Mouse (Mus musculus) ovary, postnatal 36 days (tissue): ENCODE results near the gene Ncoa3.

Experiments
- DNase-seq: peaks from one replicate; pipeline ENCODE4 v3.0.0; 2022; ENCODE audit warnings: low spot score, mixed read lengths

The Ncoa3 gene

GRCm38 (mm10) chr2:166002429-166002828 is 10.0 kb downstream of the Ncoa3 start:
- no peak for DNase-seq

- no peak for DNase-seq
Measured at GRCm38 (mm10) chr2:166003004-166003403, 10.6 kb downstream of the Ncoa3 start.

- no peak for DNase-seq
Measured at GRCm38 (mm10) chr2:166007046-166007445, 14.6 kb downstream of the Ncoa3 start.

GRCm38 (mm10) chr2:166008558-166009392 is 16.3 kb downstream of the Ncoa3 start:
- DNase-seq, result no peak

- no peak for DNase-seq
Measured at GRCm38 (mm10) chr2:166009393-166009947, 17.0 kb downstream of the Ncoa3 start.

- no peak for DNase-seq
Measured at GRCm38 (mm10) chr2:166010321-166010720, 17.9 kb downstream of the Ncoa3 start.

GRCm38 (mm10) chr2:166011422-166011821 is 19.0 kb downstream of the Ncoa3 start:
- no peak for DNase-seq

- DNase-seq, result no peak
Measured at GRCm38 (mm10) chr2:166012145-166012544, 19.7 kb downstream of the Ncoa3 start.

GRCm38 (mm10) chr2:166018769-166019168 is 26.3 kb downstream of the Ncoa3 start:
- no peak for DNase-seq

GRCm38 (mm10) chr2:166020026-166020425 is 27.6 kb downstream of the Ncoa3 start:
- DNase-seq, result no peak

GRCm38 (mm10) chr2:166021073-166021610 is 28.7 kb downstream of the Ncoa3 start:
- no peak for DNase-seq

- peak; percentile 20 for DNase-seq
Measured at GRCm38 (mm10) chr2:166021642-166022041, 29.2 kb downstream of the Ncoa3 start.

GRCm38 (mm10) chr2:166022327-166022726 is 29.9 kb downstream of the Ncoa3 start:
- DNase-seq, result no peak

GRCm38 (mm10) chr2:166024079-166024478 is 31.6 kb downstream of the Ncoa3 start:
- DNase-seq, result no peak

- DNase-seq, result no peak
Measured at GRCm38 (mm10) chr2:166024621-166025020, 32.2 kb downstream of the Ncoa3 start.

- DNase-seq, result no peak
Measured at GRCm38 (mm10) chr2:166025943-166026342, 33.5 kb downstream of the Ncoa3 start.

- no peak for DNase-seq
Measured at GRCm38 (mm10) chr2:166027834-166028233, 35.4 kb downstream of the Ncoa3 start.

- no peak for DNase-seq
Measured at GRCm38 (mm10) chr2:166029232-166029631, 36.8 kb downstream of the Ncoa3 start.

- DNase-seq, result peak; percentile 19
Measured at GRCm38 (mm10) chr2:166030256-166030995, 38.0 kb downstream of the Ncoa3 start.

- peak; percentile 34 for DNase-seq
Measured at GRCm38 (mm10) chr2:166031120-166031929, 38.9 kb downstream of the Ncoa3 start.

GRCm38 (mm10) chr2:166032628-166033027 is 40.2 kb downstream of the Ncoa3 start:
- no peak for DNase-seq
